ENCODE assay signal across 13 mouse cellular contexts in genomic region chr13:6306989-6307917, GRCm38 (mm10).
A peak's percentile ranks its signal among the peaks of the same experiment; 100 is the strongest.
DNase-seq lines count a peak whose midpoint lies in the region; ATAC-seq and TF ChIP-seq lines count a peak whose summit lies in the region.
"Had no signal": no experiment of that assay in that cellular context is flagged by ENCODE, and none has a peak within 500 bp of the region (broad histone marks: within the 10 kb centered on the region; RNA-seq: fewer than 3 reads in every experiment).

No protein-coding gene starts in this region.

- H3K4me1 ChIP-seq in hindbrain, embryonic 11.5 days (replicated peaks; ENCODE audit: control insufficient read depth, insufficient read depth, low read length), result no peaks in the 10 kb centered on the region
- no peaks in the 10 kb centered on the region for H3K4me1 ChIP-seq in hindbrain, embryonic 10.5 days (replicated peaks)
- H3K4me1 ChIP-seq in limb, embryonic 14.5 days (ENCODE audit: control insufficient read depth, insufficient read depth, low read length), result no peaks in the 10 kb centered on the region
- no peaks in the 10 kb centered on the region for H3K4me1 ChIP-seq in intestine, postnatal 0 days (replicated peaks; ENCODE audit: control insufficient read depth, insufficient read depth, low read length)
- H3K4me1 ChIP-seq in heart, embryonic 12.5 days (replicated peaks), result peaks cover 5% of the 10 kb centered on the region
- H3K4me1 ChIP-seq in liver, postnatal 0 days (ENCODE audit: insufficient read depth), result no peaks in the 10 kb centered on the region

- H3K27ac ChIP-seq in hindbrain, embryonic 11.5 days (ENCODE audit: low read depth, low read length), result no peak overlapping the region
- H3K27ac ChIP-seq in hindbrain, embryonic 10.5 days, result no peak overlapping the region
- H3K27ac ChIP-seq in limb, embryonic 14.5 days (replicated peaks; ENCODE audit: low read depth, low read length), result no peak overlapping the region
- no peak overlapping the region for H3K27ac ChIP-seq in intestine, postnatal 0 days (ENCODE audit: low read depth, low read length)
- H3K27ac ChIP-seq in heart, embryonic 12.5 days (ENCODE audit: poor library complexity, severe bottlenecking), result no peak overlapping the region
- H3K27ac ChIP-seq in liver, postnatal 0 days (ENCODE audit: low read depth), result no peak overlapping the region

- TF ChIP-seq EP300 in liver, postnatal 0 days (IDR thresholded peaks at IDR 0.05; ENCODE audit: low read depth), result no peak

- no peaks in the 10 kb centered on the region for H3K27me3 ChIP-seq in hindbrain, embryonic 11.5 days (ENCODE audit: control insufficient read depth, insufficient read depth, low read length)
- no peaks in the 10 kb centered on the region for H3K27me3 ChIP-seq in hindbrain, embryonic 10.5 days (ENCODE audit: insufficient read depth, poor library complexity, severe bottlenecking)
- no peaks in the 10 kb centered on the region for H3K27me3 ChIP-seq in limb, embryonic 14.5 days (ENCODE audit: control insufficient read depth, insufficient read depth, low read length)
- H3K27me3 ChIP-seq in intestine, postnatal 0 days (replicated peaks; ENCODE audit: control insufficient read depth, insufficient read depth, low read length), result no peaks in the 10 kb centered on the region
- H3K27me3 ChIP-seq in heart, embryonic 12.5 days (replicated peaks), result no peaks in the 10 kb centered on the region
- H3K27me3 ChIP-seq in liver, postnatal 0 days (ENCODE audit: insufficient read depth, low read length), result no peaks in the 10 kb centered on the region
- H3K27me3 ChIP-seq: Patski had no signal

- no peak for TF ChIP-seq POLR2A in limb, embryonic 14.5 days (IDR thresholded peaks at IDR 0.05; ENCODE audit: borderline replicate concordance, extremely low read depth, insufficient read depth, insufficient read length)

- no peaks in the 10 kb centered on the region for H3K36me3 ChIP-seq in hindbrain, embryonic 11.5 days (ENCODE audit: control insufficient read depth, insufficient read depth, low read length)
- H3K36me3 ChIP-seq in hindbrain, embryonic 10.5 days, result no peaks in the 10 kb centered on the region
- no peaks in the 10 kb centered on the region for H3K36me3 ChIP-seq in limb, embryonic 14.5 days (ENCODE audit: control insufficient read depth, insufficient read depth, low read length)
- H3K36me3 ChIP-seq in intestine, postnatal 0 days (ENCODE audit: control insufficient read depth, insufficient read depth), result no peaks in the 10 kb centered on the region
- H3K36me3 ChIP-seq in heart, embryonic 12.5 days, result no peaks in the 10 kb centered on the region
- no peaks in the 10 kb centered on the region for H3K36me3 ChIP-seq in liver, postnatal 0 days (replicated peaks; ENCODE audit: insufficient read depth, low read length)

- H3K9me3 ChIP-seq in hindbrain, embryonic 11.5 days (ENCODE audit: control insufficient read depth, low read length), result no peaks in the 10 kb centered on the region
- no peaks in the 10 kb centered on the region for H3K9me3 ChIP-seq in hindbrain, embryonic 10.5 days
- H3K9me3 ChIP-seq in limb, embryonic 14.5 days (ENCODE audit: control insufficient read depth, low read length), result no peaks in the 10 kb centered on the region
- no peaks in the 10 kb centered on the region for H3K9me3 ChIP-seq in intestine, postnatal 0 days (ENCODE audit: control insufficient read depth)
- no peaks in the 10 kb centered on the region for H3K9me3 ChIP-seq in heart, embryonic 12.5 days (replicated peaks)
- no peaks in the 10 kb centered on the region for H3K9me3 ChIP-seq in liver, postnatal 0 days (ENCODE audit: low read length)

- TF ChIP-seq CTCF in intestine, postnatal 0 days (IDR thresholded peaks at IDR 0.05; ENCODE audit: low read depth), result no peak
- no peak for TF ChIP-seq CTCF in liver, postnatal 0 days (IDR thresholded peaks at IDR 0.05; ENCODE audit: low read depth)

- no peak overlapping the region for H3K4me2 ChIP-seq in hindbrain, embryonic 11.5 days (replicated peaks; ENCODE audit: low read depth, low read length)
- no peak overlapping the region for H3K4me2 ChIP-seq in limb, embryonic 14.5 days (replicated peaks; ENCODE audit: low read depth, low read length, severe bottlenecking)
- H3K4me2 ChIP-seq in intestine, postnatal 0 days (replicated peaks; ENCODE audit: low read depth), result no peak overlapping the region
- no peak overlapping the region for H3K4me2 ChIP-seq in heart, embryonic 12.5 days
- H3K4me2 ChIP-seq in liver, postnatal 0 days (ENCODE audit: low read depth, low read length), result no peak overlapping the region

- peak; percentile 68 for ATAC-seq in hindbrain, embryonic 11.5 days (ENCODE audit: low FRiP score)
- ATAC-seq in limb, embryonic 14.5 days (ENCODE audit: low FRiP score, low read depth), result no peak
- no peak for ATAC-seq in intestine, postnatal 0 days
- no peak for ATAC-seq in heart, embryonic 12.5 days (ENCODE audit: insufficient number of reproducible peaks, low FRiP score)
- ATAC-seq in liver, postnatal 0 days, result no peak
- ATAC-seq: inflammation-experienced regulatory T-cells, adult 6 months; Patski had no signal

- no peak overlapping the region for H3K9ac ChIP-seq in hindbrain, embryonic 11.5 days (ENCODE audit: low read depth, low read length)
- no peak overlapping the region for H3K9ac ChIP-seq in limb, embryonic 14.5 days (ENCODE audit: low read depth, low read length, severe bottlenecking)
- no peak overlapping the region for H3K9ac ChIP-seq in intestine, postnatal 0 days (ENCODE audit: low read depth, low read length)
- no peak overlapping the region for H3K9ac ChIP-seq in heart, embryonic 12.5 days
- H3K9ac ChIP-seq in liver, postnatal 0 days (replicated peaks), result no peak overlapping the region

- no peak overlapping the region for H3K4me3 ChIP-seq in hindbrain, embryonic 11.5 days (ENCODE audit: low read depth, low read length)
- no peak overlapping the region for H3K4me3 ChIP-seq in hindbrain, embryonic 10.5 days
- H3K4me3 ChIP-seq in limb, embryonic 14.5 days (replicated peaks; ENCODE audit: low read length), result no peak overlapping the region
- no peak overlapping the region for H3K4me3 ChIP-seq in intestine, postnatal 0 days (ENCODE audit: low read depth, low read length)
- no peak overlapping the region for H3K4me3 ChIP-seq in heart, embryonic 12.5 days
- H3K4me3 ChIP-seq in liver, postnatal 0 days (ENCODE audit: low read depth, low read length), result no peak overlapping the region

- 66% methylated on average over 7 of the region's 7 CpGs for WGBS in hindbrain, embryonic 11.5 days
- 73% methylated on average over 7 of the region's 7 CpGs for WGBS in hindbrain, embryonic 10.5 days
- WGBS in limb, embryonic 14.5 days, result 48% methylated on average over 7 of the region's 7 CpGs
- 86% methylated on average over 7 of the region's 7 CpGs for WGBS in intestine, postnatal 0 days
- 75% methylated on average over 7 of the region's 7 CpGs for WGBS in heart, embryonic 12.5 days
- WGBS in liver, postnatal 0 days (ENCODE audit: insufficient replicate concordance), result 71% methylated on average over 7 of the region's 7 CpGs

- no peak for DNase-seq in hindbrain, embryonic 11.5 days (ENCODE audit: low spot score)
- no peak for DNase-seq in hindbrain, embryonic 10.5 days (ENCODE audit: low spot score)
- peak; percentile 25 for DNase-seq in right cerebral cortex, postnatal 4 days
- no peak for DNase-seq in right cerebral cortex, postnatal 36 days (ENCODE audit: low spot score in 2 of 2)
- peak; percentile 9 for DNase-seq in limb, embryonic 14.5 days (ENCODE audit: low spot score)
- DNase-seq in liver, postnatal 0 days, result no peak
- DNase-seq: adrenal gland, postnatal 10 days; cerebellum, adult 18-20 months; kidney, postnatal 36 days had no signal

Comparison
In these comparisons a context has a peak if more than half of its experiments do, and no peak if none do; other contexts are left out.
1. DNase-seq: peak in right cerebral cortex, postnatal 4 days (single experiment) and limb, embryonic 14.5 days (single experiment); none in hindbrain, embryonic 11.5 days (single experiment), hindbrain, embryonic 10.5 days (single experiment), right cerebral cortex, postnatal 36 days (0 of 2) and liver, postnatal 0 days (single experiment).